Mouse (Mus musculus) spleen, adult 2 months (tissue): ENCODE results near the gene OR5BS1P. TPM values are rescaled to one million over a fixed set of nuclear protein-coding genes. Genes with fewer than 3 reads are reported as not detected.
"Not testable (repeated sequence)": the region's sequence is repeated elsewhere in the genome, so short reads cannot be mapped to it uniquely, and the experiment has no call there.

Source experiments
- DNase-seq, 2 experiments: peaks; one replicate each; pipeline versions ENCODE4 v3.0.0 to v3.0.0-alpha.2; 2012 to 2021; ENCODE audit warnings: low spot score in 2 of 2, low read depth in 1 of 2
- H3K27ac ChIP-seq: fragments of 200-500 bp; 2 replicates; pipeline ENCODE4 v1.5.1; 2012; ENCODE audit warnings: low read length, inconsistent platforms; ENCODE audit not compliant: insufficient read depth
- H3K27me3 ChIP-seq: fragments of 200-500 bp; 2 replicates; pipeline ENCODE4 v1.6.1; 2012; ENCODE audit warnings: mild to moderate bottlenecking, moderate library complexity, low read length, inconsistent platforms; ENCODE audit not compliant: control insufficient read depth, insufficient read depth
- H3K36me3 ChIP-seq: fragments of 200-500 bp; 2 replicates; pipeline ENCODE4 v1.6.1; 2012; ENCODE audit warnings: mild to moderate bottlenecking, low read length, inconsistent platforms; ENCODE audit not compliant: control insufficient read depth, insufficient read depth
- H3K4me1 ChIP-seq: fragments of 200-500 bp; 2 replicates; pipeline ENCODE4 v1.6.1; 2011; ENCODE audit warnings: inconsistent platforms; ENCODE audit not compliant: control insufficient read depth, insufficient read depth, insufficient read length
- H3K4me3 ChIP-seq: fragments of 200-500 bp; 2 replicates; pipeline ENCODE4 v1.5.1; 2011; ENCODE audit warnings: mild to moderate bottlenecking, inconsistent platforms; ENCODE audit not compliant: insufficient read depth, insufficient read length; ENCODE audit errors: extremely low read depth
- CTCF ChIP-seq: fragments of 200-500 bp; IDR thresholded peaks from 2 replicates; pipeline ENCODE4 v1.5.1; 2011; ENCODE audit warnings: mild to moderate bottlenecking, inconsistent platforms; ENCODE audit not compliant: insufficient read depth, insufficient read length, insufficient replicate concordance; ENCODE audit errors: extremely low read depth
- POLR2A ChIP-seq: fragments of 200-500 bp; IDR thresholded peaks from 2 replicates; pipeline ENCODE4 v1.6.1; 2011; ENCODE audit warnings: low read depth, low read length, inconsistent platforms
- WGBS: fragments of 180-500 bp; shearing (Covaris S2); methylation state at CpG from one replicate; pipeline ENCODE4 v1.1.7; 2018; 5-methylcytosine and 5-hydroxymethylcytosine counted together
- polyA plus RNA-seq: library from polyadenylated mRNA; depleted of rRNA; stranded (reverse); fragments of >200 nt; gene quantifications from 2 replicates; pipeline ENCODE4 v1.2.3, GENCODE M21; 2012

The OR5BS1P gene
- polyA plus RNA-seq, 1 experiment: not detected

DNA sequence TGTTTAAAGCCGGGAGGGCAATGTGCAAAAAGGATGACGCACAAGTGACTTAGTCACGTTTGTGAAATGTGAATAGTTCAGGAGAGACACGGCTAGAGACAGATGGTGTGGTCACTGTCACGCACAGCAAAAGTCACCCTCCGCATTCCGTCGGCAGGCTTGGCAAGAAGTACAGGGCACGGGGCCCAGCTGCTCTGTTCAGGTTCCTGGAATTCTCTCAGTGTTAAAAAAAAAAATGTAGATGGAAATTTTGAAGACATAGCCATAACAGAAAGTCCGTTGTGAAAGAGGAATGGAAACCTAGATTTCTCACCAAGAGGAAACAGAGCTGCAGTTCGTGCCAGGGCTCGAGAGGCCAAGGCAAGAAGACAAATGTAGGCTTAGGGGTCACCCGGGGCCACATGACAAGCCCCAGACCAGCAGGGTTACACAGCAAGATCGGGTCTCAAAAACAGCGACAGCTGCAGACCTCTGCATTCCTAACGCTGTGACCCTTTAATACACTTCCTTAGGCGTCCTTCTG lies 43.2 kb downstream of the OR5BS1P start:
- TF ChIP-seq POLR2A (no peak), CTCF (no peak)
- H3K27me3 ChIP-seq: no peaks in the 10 kb centered on the region
- peak overlapping the region; percentile 82 for H3K27ac ChIP-seq
- WGBS: 14% methylated on average over 17 of the region's 17 CpGs
- H3K36me3 ChIP-seq: no peaks in the 10 kb centered on the region
- peaks cover 24% of the 10 kb centered on the region; the same call in 1 of the 2 replicates for H3K4me1 ChIP-seq
- DNase-seq: peak; percentile 47 to 50
- H3K4me3 ChIP-seq: peak overlapping the region; percentile 11; the same call in 1 of the 2 replicates

DNA sequence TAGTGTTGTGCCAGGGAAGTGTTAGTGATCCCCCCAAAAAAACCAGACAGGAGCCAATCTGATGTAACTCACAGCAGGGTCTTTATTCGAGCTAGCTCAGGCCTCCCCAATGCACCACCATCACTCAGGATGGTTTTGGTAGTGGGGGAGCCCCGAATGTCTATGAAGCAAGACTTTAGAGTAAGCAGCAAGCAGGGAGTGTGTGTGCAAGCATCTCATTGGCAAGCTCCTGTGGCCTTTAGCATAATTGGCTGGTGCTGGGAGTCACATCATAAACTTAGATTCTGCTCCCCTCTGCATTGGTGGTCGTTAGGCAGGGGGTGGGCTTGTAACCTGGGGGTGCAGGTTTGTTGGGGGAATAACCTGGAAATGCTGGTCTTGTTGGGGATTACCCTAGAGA lies 44.0 kb downstream of the OR5BS1P start:
- not testable (repeated sequence) for DNase-seq, H3K36me3 ChIP-seq, H3K27me3 ChIP-seq, H3K4me3 ChIP-seq
- 15% methylated on average over 3 of the region's 3 CpGs for WGBS
- Histone ChIP-seq H3K27ac (peak overlapping the region; percentile 82), H3K4me1 (peaks cover 24% of the 10 kb centered on the region; the same call in 1 of the 2 replicates)

GRCm38 (mm10) chr15:98514146-98514545 lies 44.5 kb downstream of the OR5BS1P start:
- Histone ChIP-seq H3K36me3 (peaks cover 5% of the 10 kb centered on the region), H3K4me1 (peaks cover 24% of the 10 kb centered on the region; the same call in 1 of the 2 replicates), H3K27me3 (no peaks in the 10 kb centered on the region), H3K27ac (peak overlapping the region; percentile 82), H3K4me3 (no peak overlapping the region)
- TF ChIP-seq POLR2A: no peak
- no peak for TF ChIP-seq CTCF
- peak in 1 of 2 experiments; percentile 47 for DNase-seq
- 9% methylated on average over 8 of the region's 8 CpGs for WGBS

DNA sequence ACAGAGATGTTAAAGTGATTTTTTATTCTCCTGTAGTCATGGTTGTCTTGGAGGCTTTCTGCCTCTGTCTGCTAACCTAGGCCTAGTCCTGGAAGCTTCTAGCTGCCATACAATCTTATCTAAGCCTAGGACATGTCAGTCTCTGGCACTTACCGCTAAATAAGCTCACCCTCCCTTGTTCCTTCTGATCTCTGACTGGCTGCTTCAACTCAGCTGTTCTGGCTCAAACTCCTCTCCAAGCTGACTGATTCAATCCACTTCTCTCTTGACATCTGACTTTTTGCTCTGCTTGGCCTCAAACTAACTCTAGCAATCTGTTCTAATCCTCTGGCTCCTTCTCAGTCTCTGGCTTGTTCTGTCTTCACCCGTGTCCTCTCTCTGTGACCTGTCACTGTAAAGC lies 45.1 kb downstream of the OR5BS1P start:
- 82% methylated on average over 2 of the region's 2 CpGs for WGBS
- H3K27me3 ChIP-seq, H3K4me3 ChIP-seq, H3K27ac ChIP-seq, DNase-seq: not testable (repeated sequence)
- Histone ChIP-seq H3K36me3 (peaks cover 10% of the 10 kb centered on the region), H3K4me1 (peaks cover 24% of the 10 kb centered on the region; the same call in 1 of the 2 replicates)

DNA sequence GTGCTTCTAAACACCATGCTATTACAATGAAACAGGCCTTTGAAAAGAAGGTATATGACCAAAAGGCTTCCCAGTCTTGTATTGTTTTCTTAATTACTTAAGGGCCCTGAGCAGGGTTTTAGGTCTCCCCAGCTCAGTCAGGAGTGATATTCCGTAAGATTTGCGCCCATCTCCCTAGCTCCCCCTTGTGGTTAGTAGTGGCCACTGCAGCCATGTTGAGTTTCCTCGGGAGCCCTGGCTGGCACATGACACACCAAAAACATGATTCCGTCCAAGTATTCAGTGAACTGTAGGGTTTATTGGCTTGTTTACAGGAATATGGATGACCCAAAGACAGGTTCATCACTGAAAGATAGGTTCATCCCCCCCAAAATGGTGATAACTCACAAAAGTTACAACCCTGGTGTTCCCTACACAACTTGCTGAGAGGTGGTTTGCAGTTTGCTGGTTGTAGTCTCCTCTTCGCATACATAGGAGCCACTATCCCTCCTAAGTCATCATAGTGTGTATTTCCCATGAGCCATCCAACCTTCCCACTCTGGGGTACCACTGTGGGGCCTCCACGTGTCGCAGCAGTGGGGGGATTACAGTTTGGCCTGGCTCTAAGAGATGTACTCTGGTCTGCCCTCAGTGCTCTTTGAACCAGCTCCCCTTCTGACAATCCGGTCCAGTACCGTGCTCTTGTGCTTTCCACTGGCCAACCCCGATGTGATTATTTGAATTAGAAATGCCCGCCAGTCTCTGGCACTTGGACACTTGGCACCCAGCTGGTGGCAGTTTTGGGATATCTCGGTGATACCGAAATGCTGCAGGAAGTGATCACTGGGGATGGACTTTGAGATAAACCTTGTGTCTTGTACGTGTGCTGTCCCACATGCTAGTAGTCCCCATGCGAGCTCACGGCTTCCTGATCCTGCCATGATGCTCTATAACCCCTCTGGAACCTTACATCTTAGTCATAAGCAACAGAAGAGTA lies 48.0 kb downstream of the OR5BS1P start:
- peaks cover 25% of the 10 kb centered on the region for H3K36me3 ChIP-seq
- no peaks in the 10 kb centered on the region for H3K27me3 ChIP-seq
- H3K27ac ChIP-seq: no peak overlapping the region
- DNase-seq: peak in 1 of 2 experiments; percentile 62
- TF ChIP-seq CTCF: peak; percentile 74; the same call in 1 of the 2 replicates
- TF ChIP-seq POLR2A: no peak
- H3K4me1 ChIP-seq: peaks cover 15% of the 10 kb centered on the region; the same call in 1 of the 2 replicates
- WGBS: 62% methylated on average over 16 of the region's 16 CpGs
- H3K4me3 ChIP-seq: no peak overlapping the region

- Histone ChIP-seq H3K4me3 (no peak overlapping the region), H3K27ac (no peak overlapping the region), H3K27me3 (no peaks in the 10 kb centered on the region), H3K36me3 (peaks cover 44% of the 10 kb centered on the region), H3K4me1 (no peaks in the 10 kb centered on the region)
- TF ChIP-seq POLR2A (no peak), CTCF (no peak)
- DNase-seq: no peak
- 69% methylated on average over 3 of the region's 3 CpGs for WGBS
Observed at GRCm38 (mm10) chr15:98521245-98521644, 51.5 kb downstream of the OR5BS1P start.

DNA sequence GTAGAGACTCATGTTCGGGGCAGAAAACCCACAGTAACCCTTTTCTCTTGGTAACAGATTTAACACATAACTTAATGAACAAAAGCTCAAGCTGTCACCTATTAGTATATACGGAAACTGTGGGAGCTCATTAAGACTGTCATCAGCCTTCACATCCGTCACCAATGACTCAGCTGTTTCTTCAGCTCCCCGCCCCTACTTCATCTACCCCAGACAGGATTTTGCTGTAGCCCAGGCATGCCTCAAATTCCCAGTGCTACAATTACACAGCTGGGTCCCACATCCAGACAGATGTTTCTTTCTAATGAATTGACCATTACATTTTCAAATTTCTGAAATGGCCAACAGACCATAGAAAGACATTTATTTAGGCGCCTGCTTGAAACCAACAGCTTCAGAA lies 56.4 kb downstream of the OR5BS1P start:
- WGBS: 80% methylated on average over 5 of the region's 5 CpGs
- no peak overlapping the region for H3K27ac ChIP-seq
- TF ChIP-seq POLR2A: no peak
- no peak for TF ChIP-seq CTCF

More for the DNA sequence above, 56.4 kb downstream of the OR5BS1P start:
- peaks cover 60% of the 10 kb centered on the region for H3K36me3 ChIP-seq
- H3K4me1 ChIP-seq: no peaks in the 10 kb centered on the region
- H3K4me3 ChIP-seq: no peak overlapping the region
- H3K27me3 ChIP-seq: no peaks in the 10 kb centered on the region
- no peak for DNase-seq
